Mouse (Mus musculus) limb, embryonic 14.5 days (tissue): ENCODE measurements around the gene Sprr2a3. TPM values are rescaled to one million over a fixed set of nuclear protein-coding genes. Genes with fewer than 3 reads are reported as not detected.
"Not testable (repeated sequence)": the region's sequence is repeated elsewhere in the genome, so short reads cannot be mapped to it uniquely, and the experiment has no call there.

Experiments used
- ATAC-seq: fragments of 200-750 bp; cut with Nextera tagmentation; 2 replicates; pipeline ENCODE4 v1.8.0; 2017; ENCODE audit warnings: low read depth, moderate number of reproducible peaks, moderate TSS enrichment; ENCODE audit not compliant: low FRiP score
- DNase-seq: peaks from one replicate; pipeline ENCODE4 v3.0.0-alpha.2; 2015; ENCODE audit warnings: low spot score
- H3K27ac ChIP-seq: fragments of 300-500 bp; sonication (generic); replicated peaks from 2 replicates; pipeline ENCODE4 v1.5.1; 2014; ENCODE audit warnings: low read depth, mild to moderate bottlenecking, low read length, moderate library complexity, mixed read lengths
- H3K27me3 ChIP-seq: fragments of 300-500 bp; sonication (generic); 2 replicates; pipeline ENCODE4 v1.6.1; 2014; ENCODE audit warnings: low read length, mixed read lengths; ENCODE audit not compliant: control insufficient read depth, insufficient read depth
- H3K36me3 ChIP-seq: fragments of 300-500 bp; sonication (generic); 2 replicates; pipeline ENCODE4 v1.6.1; 2014; ENCODE audit warnings: mild to moderate bottlenecking, low read length, moderate library complexity, mixed read lengths; ENCODE audit not compliant: control insufficient read depth, insufficient read depth
- H3K4me1 ChIP-seq: fragments of 300-500 bp; sonication (generic); 2 replicates; pipeline ENCODE4 v1.6.1; 2014; ENCODE audit warnings: antibody characterized with exemption, low read length, mixed read lengths; ENCODE audit not compliant: control insufficient read depth, insufficient read depth
- H3K4me2 ChIP-seq: fragments of 300-500 bp; sonication (generic); replicated peaks from 2 replicates; pipeline ENCODE4 v1.6.1; 2014; ENCODE audit warnings: low read depth, mild to moderate bottlenecking, low read length, moderate library complexity; ENCODE audit not compliant: severe bottlenecking
- H3K4me3 ChIP-seq: fragments of 300-500 bp; sonication (generic); replicated peaks from 2 replicates; pipeline ENCODE4 v1.5.1; 2014; ENCODE audit warnings: low read length
- H3K9ac ChIP-seq: fragments of 300-500 bp; sonication (generic); 2 replicates; pipeline ENCODE4 v1.6.1; 2014; ENCODE audit warnings: mild to moderate bottlenecking, low read depth, low read length, moderate library complexity; ENCODE audit not compliant: severe bottlenecking
- H3K9me3 ChIP-seq: fragments of 300-500 bp; sonication (generic); 2 replicates; pipeline ENCODE4 v1.6.1; 2016; ENCODE audit warnings: low read length; ENCODE audit not compliant: control insufficient read depth
- WGBS: fragments of 180-500 bp; shearing (Covaris S2); extraction: QIAGEN DNeasy Blood & Tissue Kit; methylation state at CpG from one replicate; pipeline ENCODE4 v1.1.7; 2014; 5-methylcytosine and 5-hydroxymethylcytosine counted together
- polyA plus RNA-seq, 2 experiments: library from polyadenylated mRNA; depleted of rRNA in 1 of 2; stranded (reverse) in 1 of 2; unstranded in 1 of 2; fragments of >200 nt; fragmentation: Nextera tagmentation in 1 of 2; extraction: Ambion mirVana in 1 of 2; gene quantifications; 2 replicates each; pipeline versions ENCODE4 v1.2.1 to v1.2.3; 2012 to 2014

The Sprr2a3 gene
- polyA plus RNA-seq, 2 experiments = 0.52 to 0.63 TPM

- not testable (repeated sequence) for ATAC-seq, H3K9me3 ChIP-seq
- WGBS = no CpG with 5 or more reads among the region's 8 CpGs
These were observed 31.4 kb upstream of the Sprr2a3 start for GRCm38 (mm10) chr3:92253860-92254259.

GRCm38 (mm10) chr3:92258526-92258925, 26.7 kb upstream of the Sprr2a3 start:
- not testable (repeated sequence) for H3K4me3 ChIP-seq, H3K4me2 ChIP-seq, ATAC-seq, H3K27ac ChIP-seq, H3K4me1 ChIP-seq, H3K9me3 ChIP-seq, H3K27me3 ChIP-seq, H3K9ac ChIP-seq, DNase-seq, H3K36me3 ChIP-seq

More at GRCm38 (mm10) chr3:92253860-92254259, 31.4 kb upstream of the Sprr2a3 start:
- not testable (repeated sequence) for H3K9ac ChIP-seq, H3K4me1 ChIP-seq, H3K4me2 ChIP-seq, H3K27ac ChIP-seq, H3K27me3 ChIP-seq, H3K4me3 ChIP-seq, H3K36me3 ChIP-seq, DNase-seq

- not testable (repeated sequence) for H3K4me2 ChIP-seq, H3K9ac ChIP-seq, H3K4me1 ChIP-seq, H3K27ac ChIP-seq, H3K36me3 ChIP-seq, H3K9me3 ChIP-seq, H3K4me3 ChIP-seq, H3K27me3 ChIP-seq, DNase-seq, ATAC-seq
- WGBS = no CpG with 5 or more reads among the region's 2 CpGs
These were observed 21.8 kb upstream of the Sprr2a3 start for GRCm38 (mm10) chr3:92263462-92263861.

GRCm38 (mm10) chr3:92271414-92271985, 13.7 kb upstream of the Sprr2a3 start:
- not testable (repeated sequence) for H3K27me3 ChIP-seq, H3K27ac ChIP-seq, H3K4me1 ChIP-seq, DNase-seq, H3K9ac ChIP-seq, ATAC-seq, H3K4me3 ChIP-seq, H3K36me3 ChIP-seq, H3K9me3 ChIP-seq, H3K4me2 ChIP-seq
- WGBS = no CpG with 5 or more reads among the region's 4 CpGs

- H3K9me3 ChIP-seq, H3K36me3 ChIP-seq, H3K4me2 ChIP-seq, DNase-seq, H3K27ac ChIP-seq, H3K4me1 ChIP-seq, H3K4me3 ChIP-seq, H3K27me3 ChIP-seq, H3K9ac ChIP-seq: not testable (repeated sequence)
- ATAC-seq = peak; percentile 43
These were observed 11.7 kb upstream of the Sprr2a3 start for GRCm38 (mm10) chr3:92273504-92273903.

GRCm38 (mm10) chr3:92274018-92274417, 11.2 kb upstream of the Sprr2a3 start:
- H3K9me3 ChIP-seq, H3K27ac ChIP-seq, H3K9ac ChIP-seq, H3K4me2 ChIP-seq, ATAC-seq, H3K4me3 ChIP-seq, H3K36me3 ChIP-seq, DNase-seq, H3K4me1 ChIP-seq, H3K27me3 ChIP-seq: not testable (repeated sequence)
- no CpG with 5 or more reads among the region's 1 CpGs for WGBS

- not testable (repeated sequence) for ATAC-seq
These were observed 5.6 kb upstream of the Sprr2a3 start for GRCm38 (mm10) chr3:92279663-92280062.

GRCm38 (mm10) chr3:92280963-92281606, 4.1 kb upstream of the Sprr2a3 start:
- ATAC-seq, H3K4me2 ChIP-seq, H3K36me3 ChIP-seq, H3K27me3 ChIP-seq, H3K4me1 ChIP-seq, H3K9ac ChIP-seq, H3K4me3 ChIP-seq, DNase-seq, H3K27ac ChIP-seq, H3K9me3 ChIP-seq: not testable (repeated sequence)
- WGBS = 79% methylated on average over 5 of the region's 12 CpGs

More at GRCm38 (mm10) chr3:92279663-92280062, 5.6 kb upstream of the Sprr2a3 start:
- H3K4me2 ChIP-seq, H3K4me3 ChIP-seq, H3K9me3 ChIP-seq, H3K27ac ChIP-seq, H3K4me1 ChIP-seq, H3K27me3 ChIP-seq, H3K36me3 ChIP-seq, H3K9ac ChIP-seq, DNase-seq: not testable (repeated sequence)
